Mouse (Mus musculus) cerebellum, postnatal 4 days (tissue): Measurements from ENCODE around the gene Sae1.
A peak's percentile ranks its signal among the peaks of the same experiment; 100 is the strongest.

Source experiments
- DNase-seq, 2 experiments: peaks; one replicate each; pipeline ENCODE4 v3.0.0; 2022; ENCODE audit warnings: low spot score in 2 of 2, mixed read lengths in 1 of 2

Gene Sae1

DNA sequence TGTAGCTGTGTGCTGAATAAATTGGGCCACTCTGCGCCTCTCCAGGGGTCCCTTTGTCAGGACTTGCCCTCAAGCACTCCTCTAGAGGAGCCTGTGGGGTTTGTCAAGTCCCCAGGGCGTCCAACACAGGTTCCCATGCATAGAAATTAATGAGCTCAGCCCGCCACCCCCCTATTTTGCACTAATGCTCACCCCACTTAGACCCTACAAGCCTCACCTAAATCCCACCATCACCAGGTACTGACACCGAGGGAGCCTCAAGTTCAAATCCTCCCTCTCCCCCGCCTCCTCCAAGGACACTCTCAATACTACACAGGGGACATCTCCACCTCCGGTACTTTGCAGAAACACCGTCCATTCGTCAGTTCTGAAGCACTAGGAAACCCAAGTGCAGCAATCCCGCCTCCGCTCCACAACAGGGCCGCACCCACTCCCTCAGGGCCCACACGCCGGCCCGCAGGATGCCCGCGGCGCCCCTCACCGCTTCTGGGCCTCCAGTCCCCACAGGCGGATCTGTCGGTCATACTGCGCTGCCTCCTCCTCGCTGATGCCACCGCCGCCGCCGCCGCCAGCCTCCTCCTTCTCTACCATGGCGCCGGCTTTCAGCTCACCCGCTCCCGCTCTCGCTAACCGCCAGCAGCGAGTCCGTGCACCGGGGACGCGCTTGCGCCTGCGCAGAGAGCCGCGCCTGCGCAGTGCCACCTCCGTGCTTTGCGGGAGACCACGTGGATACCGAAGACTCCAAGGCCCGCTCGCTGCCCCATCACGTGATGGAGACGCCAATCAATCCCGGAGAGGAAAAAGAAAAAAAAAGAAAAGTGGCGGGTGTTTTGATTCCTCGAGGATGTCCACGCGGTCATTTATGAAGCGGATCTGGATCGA, at the start of gene Sae1:
Sae1 (minus strand) TSS at position 647 of the 882 bp plus-strand sequence.
- peak; percentile 91 to 97 for DNase-seq

- no peak for DNase-seq
These were observed 47.5 kb upstream of the Sae1 start for GRCm38 (mm10) chr7:16435088-16435487.

GRCm38 (mm10) chr7:16433352-16433971, 45.9 kb upstream of the Sae1 start:
- no peak for DNase-seq

- DNase-seq = peak; percentile 51 to 77
These were observed 38.6 kb upstream of the Sae1 start for GRCm38 (mm10) chr7:16426129-16426729.

DNA sequence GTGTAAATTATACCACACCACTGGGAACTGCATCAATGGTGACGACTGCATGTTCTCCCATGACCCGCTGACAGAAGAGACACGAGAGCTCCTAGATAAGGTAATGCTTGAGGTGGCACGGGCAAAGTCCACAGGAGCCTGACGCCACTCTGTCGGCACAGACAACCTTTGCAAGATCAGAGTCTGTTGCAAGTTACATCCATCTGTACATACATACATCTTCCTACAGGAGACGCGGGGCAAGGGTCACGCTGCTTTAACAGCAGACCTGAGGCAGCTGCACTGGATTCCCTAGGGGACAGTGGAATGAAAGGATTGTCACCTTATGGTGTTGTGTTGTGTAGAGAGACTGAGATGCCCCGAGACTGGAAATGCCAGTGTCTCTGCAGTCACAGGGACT, 38.1 kb upstream of the Sae1 start:
- no peak for DNase-seq

GRCm38 (mm10) chr7:16423731-16424130, 36.1 kb upstream of the Sae1 start:
- no peak for DNase-seq

DNA sequence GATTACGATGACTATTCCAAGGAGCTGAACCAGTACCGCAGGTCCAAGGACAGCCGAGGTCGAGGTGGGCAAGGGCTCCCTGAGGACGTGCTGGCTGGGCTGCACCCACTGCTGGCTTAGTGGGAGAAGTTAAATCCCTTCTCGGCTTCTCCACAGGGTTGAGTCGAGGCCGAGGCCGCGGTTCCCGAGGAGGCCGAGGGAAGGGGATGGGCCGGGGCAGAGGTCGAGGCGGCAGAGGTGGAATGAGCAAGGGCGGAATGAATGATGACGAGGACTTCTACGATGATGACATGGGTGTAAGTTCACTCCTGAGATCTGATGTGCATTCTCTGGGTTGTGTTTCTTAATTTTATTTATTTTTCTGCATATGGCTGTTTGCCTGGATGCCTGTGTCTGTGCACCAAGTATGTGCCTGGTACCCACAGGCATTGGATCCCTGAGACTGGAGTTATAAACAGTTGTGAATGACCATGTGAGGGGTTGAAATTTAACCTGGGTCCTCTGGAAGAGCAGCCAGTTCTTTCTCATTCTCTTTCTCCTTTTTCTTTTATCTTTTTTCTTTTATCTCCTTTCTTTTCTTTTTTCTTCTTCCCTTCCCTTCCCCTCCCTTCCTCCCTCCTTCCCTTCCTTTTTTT, 34.7 kb upstream of the Sae1 start:
- DNase-seq = no peak

DNA sequence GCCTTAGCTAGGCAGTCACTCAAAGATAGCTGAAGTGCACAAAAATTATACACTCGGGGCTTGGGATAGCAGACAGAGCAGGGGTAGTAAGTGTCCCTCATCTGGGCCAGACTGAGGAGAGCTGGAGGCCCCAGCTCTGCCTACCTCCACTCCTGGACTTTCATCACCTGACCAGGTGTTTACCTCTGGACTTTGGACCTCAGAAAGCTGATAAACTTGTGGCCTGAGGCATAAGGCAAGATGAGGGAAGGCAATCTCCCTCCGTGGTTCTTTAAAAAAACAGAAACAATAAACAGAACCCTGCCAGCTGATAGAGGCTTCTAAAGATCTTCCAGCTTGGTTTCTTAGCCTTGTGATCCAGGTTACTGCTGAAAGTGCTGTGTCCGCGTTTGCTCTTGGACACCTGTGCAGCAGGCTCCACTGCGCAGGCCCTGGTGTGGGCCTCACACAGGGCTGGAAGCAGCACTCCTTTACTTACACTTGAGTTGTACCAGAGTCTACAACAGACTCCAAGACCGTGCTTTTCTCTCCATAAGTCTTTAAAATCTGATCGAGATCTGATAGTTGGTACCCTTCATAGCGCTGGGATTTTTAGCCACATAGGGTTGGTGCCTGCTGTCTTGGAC, 33.0 kb upstream of the Sae1 start:
- DNase-seq = no peak

DNA sequence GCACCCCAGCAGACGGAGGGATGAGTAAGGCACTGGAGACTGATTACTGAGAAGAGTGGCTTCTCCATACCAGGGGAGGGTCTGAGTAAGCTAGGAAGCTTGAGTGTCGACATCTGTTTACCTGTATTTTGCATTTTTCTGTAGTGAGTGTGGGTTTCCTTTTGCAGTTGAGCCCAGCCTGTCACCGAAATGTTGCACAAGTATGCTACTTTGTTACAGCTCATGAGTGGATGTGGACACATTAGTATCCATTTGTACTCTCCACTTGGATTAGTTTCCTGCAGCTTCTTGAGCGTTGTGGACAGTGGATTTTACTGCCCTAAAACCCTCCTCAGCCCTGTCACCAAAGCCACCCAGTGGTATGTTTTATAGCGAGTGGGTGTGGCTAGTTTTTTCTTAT, 31.1 kb upstream of the Sae1 start:
- DNase-seq = no peak

- no peak for DNase-seq
These were observed 29.6 kb upstream of the Sae1 start for GRCm38 (mm10) chr7:16417141-16417771.

GRCm38 (mm10) chr7:16415426-16415825, 27.8 kb upstream of the Sae1 start:
- DNase-seq = no peak

GRCm38 (mm10) chr7:16412930-16413329, 25.3 kb upstream of the Sae1 start:
- DNase-seq = no peak

DNA sequence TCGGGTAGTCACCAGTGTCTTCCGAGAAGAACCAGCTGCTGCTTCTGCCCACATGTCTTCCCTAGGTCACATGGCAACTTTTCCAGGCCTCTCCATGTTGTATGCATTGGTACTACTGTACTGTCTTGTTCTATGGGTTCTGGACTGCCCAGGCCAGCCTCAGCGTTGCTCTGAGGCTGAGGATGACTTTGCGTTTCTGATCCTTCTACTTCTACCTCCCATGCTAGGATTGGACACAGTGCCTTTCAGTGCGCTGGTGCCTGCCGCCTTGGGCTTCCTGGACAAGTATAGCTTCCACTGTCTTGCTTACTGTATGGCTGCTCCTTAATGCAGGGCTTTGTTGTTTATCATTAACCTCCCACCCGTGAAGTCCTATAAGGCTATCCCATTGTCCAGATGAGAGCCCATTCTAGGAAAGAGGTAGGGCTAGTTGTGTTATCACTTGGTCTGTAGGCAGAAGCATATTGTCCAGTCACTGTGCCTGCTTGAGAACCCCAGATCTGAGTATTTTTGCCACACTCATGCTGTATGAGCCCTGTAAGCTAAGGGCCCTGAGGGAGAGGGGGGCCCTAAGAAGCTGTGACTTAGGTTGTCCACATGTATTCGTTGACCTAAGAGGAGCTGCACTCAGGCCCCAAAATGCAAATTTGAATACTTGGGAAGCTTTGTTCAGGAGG, 24.8 kb upstream of the Sae1 start:
- no peak for DNase-seq

GRCm38 (mm10) chr7:16411100-16411499, 23.5 kb upstream of the Sae1 start:
- no peak for DNase-seq

GRCm38 (mm10) chr7:16406978-16407377, 19.4 kb upstream of the Sae1 start:
- no peak for DNase-seq

DNA sequence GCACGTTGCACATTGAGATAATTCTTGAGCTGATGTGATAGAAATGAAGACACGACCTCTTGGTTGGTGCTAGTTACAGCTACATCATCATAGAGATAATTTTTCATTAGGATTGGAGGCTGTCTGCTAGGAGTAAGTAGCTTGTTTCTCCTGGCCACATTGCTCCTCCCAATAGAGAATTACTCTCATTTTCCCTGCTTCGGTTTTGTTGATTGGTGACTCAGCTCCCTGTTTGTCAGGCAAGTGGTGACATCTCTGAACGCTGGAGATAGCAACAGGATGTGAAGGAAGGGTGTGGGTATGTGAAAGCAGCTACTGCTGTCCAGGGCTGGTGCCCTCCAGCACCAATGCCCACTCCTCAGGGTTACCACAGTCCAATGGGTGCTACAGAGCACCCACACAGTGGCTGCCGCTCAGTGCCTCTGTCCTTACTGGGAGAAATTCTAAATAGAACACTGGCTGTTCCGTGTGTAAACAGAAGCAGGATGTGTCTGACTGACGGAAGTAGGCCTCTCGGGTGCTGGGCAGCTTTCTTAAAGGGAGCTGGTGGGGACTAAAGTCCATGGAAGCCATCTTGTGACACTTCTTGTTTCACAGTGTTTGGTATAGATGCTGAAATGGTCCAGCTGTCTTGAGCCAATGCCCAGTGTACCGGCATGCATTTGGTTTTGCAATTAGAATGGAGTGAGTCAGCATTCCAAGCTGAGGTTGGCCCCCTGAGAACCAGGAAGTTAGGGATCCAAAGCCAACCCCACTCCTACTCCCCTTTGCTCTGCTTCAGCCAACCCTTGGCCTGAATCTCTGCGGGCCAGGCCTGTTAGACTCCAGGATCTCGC, 18.1 kb upstream of the Sae1 start:
- peak in 1 of 2 experiments; percentile 8 for DNase-seq

GRCm38 (mm10) chr7:16405073-16405455, 17.5 kb upstream of the Sae1 start:
- no peak for DNase-seq

DNA sequence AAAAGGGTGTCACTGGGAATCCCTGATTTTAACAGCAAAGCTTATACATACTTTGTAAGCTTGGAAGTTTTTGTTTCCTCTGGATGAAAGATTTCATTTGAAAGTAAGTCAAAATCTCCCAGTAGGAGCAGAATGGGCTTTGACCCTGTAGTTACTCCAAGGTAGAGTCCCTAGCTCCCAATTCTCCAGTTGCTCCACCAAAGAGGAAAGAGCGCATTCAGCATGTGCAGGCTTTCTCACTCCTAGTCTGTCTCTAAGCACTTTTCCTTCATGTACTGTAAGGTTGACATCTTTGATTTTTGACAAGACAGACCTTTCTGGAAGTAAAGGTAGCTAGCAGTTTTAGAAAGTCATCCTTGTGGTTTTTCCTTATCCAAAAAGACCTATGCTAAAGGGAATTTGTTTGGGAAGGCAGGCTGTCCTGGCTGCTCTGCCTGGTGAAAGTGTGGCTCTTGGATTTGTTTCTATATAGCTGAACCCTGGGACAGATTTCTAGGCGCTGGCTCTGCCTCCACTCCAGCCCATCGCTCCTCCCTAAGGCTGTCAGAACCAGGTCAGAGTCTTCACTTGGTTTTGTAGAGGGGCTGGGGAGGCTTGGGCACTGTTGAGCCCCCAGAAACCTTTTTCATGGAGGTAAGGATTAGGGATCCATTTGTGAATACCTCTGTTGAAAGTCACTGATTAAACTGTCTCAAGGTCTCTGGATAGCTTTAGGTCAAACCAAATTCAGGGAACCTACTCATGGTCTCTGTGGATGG, 16.9 kb upstream of the Sae1 start:
- DNase-seq = no peak
